Mouse (Mus musculus) c-Kit-positive CD71-positive TER-119-positive erythroid progenitor cells, embryonic 14.5 days (primary cell): ENCODE data around the gene Aurka.

Source experiments
- DNase-seq: peaks from one replicate; pipeline ENCODE4 v3.0.0-alpha.2; 2013; ENCODE audit warnings: low spot score

The Aurka gene

DNA sequence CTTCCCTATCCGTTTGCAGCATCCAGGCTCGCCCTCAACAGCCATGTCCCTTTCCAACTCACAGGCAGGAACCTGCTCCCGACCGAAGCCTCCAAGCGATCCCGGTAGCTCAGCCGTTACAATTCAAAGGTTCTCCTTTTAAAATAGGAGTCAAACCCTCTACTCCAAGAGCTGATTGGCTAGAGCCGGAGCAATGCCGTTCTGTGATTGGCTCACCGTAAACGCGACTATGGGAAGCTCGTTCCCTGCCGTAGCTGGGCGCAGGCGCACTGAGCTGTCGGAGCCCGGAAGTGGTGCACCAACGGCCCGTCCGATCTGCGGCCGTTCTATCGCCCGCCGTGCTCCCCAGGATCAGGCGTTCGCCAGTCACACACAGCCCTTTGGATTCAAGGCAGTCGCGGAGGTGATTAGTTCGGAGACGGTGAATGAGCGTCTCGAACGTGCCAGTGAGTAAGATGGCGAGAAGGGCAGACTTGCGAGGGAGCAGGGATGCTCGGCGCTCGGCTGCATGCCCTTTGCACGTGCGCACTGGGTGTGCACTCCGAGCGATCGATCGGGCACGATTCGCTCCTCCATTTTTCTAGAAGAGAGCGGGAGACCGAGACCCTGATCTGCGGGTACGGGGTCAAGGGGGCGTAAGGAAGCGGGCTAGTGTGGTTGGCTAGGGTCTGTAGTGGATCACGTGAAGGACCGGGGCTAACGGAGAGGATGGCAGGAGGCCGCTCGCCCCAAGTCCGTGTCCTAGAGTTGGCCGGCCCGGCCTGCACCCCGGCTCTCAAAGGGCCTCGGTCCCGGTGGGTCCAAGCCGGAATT, at the start of gene Aurka, which contains the start of gene Cstf1:
TSS of gene Aurka (minus strand) at position 125 of the 813 bp plus-strand sequence.
TSS of gene Cstf1 (plus strand) at position 271 of the 813 bp plus-strand sequence.
- peak; percentile 96 for DNase-seq

DNA sequence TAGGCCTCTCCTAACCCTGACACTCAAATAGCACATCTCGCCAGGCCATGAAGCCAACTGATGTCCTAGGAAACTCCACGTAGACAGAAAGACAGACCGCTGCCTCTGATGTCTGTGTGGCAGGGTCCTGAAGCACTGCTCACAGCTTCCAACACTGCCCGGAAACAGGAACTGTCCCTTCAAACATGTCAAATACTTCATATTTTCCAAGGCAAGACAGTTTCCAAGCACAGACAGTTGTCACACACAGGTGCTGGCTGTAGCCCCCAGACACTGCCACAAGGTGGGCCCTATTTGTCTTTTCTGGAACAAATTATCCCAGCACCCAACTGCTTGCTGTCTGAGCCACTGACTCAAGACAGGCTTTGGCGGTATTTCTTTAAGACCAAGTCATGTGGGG, 47.9 kb upstream of the Aurka start:
- no peak for DNase-seq

DNA sequence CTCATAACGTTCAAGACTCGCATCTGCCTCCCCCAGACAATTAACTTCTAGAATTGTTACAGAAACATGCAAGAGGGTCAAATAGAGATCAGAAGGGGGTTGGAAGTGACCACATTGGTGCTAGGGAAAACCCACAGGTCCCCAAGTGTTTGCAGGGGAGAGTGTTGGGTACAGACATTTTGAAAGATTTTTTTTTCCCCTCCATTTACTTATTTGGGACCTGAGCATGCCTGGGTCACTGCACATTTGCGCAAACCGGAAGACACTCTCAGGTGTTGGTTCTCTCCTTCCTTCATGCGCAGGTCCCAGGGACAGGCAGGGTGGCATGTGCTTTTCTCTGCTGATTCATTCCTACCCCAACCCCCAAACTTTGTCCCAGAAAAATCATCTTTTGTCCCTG, 46.5 kb upstream of the Aurka start:
- no peak for DNase-seq

DNA sequence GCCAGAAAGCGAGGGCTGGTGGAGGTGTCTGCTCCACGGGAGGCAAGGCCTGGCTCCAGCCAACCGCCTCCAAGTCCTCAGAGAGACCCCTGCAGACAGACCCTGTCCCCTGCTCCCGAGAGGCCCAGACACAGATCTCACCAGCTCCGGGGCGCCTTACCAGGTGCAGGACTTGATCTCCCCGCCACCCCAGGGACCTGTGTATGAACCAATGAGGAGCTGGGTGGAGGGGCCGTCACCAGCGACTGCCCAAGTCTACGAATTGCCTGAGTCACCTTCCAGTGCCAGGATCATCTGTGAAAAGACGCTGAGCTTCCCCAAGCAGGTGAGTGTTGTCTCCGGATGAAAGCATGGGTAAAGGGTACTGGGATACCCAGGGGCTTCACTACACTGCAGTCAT, 45.9 kb upstream of the Aurka start:
- no peak for DNase-seq

DNA sequence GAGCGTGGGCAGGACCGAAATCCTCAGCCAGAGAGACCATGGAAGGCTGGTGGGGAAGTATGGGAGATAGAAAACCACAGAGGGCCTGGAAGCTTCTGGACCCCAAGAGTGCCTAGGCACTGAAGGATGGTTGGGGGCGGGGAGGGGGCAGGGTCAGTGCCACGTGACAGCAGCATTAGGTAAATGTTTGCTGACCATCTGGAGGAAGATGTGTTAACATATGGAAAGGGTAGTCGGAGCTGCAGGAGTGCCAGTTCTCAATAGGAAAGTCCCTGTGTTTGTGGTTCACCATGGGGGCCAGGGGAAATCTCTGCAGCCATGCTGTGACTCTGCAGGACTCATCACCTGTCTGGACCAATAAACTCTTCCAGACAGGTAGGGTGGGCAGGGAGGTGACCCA, 43.6 kb upstream of the Aurka start:
- no peak for DNase-seq

DNA sequence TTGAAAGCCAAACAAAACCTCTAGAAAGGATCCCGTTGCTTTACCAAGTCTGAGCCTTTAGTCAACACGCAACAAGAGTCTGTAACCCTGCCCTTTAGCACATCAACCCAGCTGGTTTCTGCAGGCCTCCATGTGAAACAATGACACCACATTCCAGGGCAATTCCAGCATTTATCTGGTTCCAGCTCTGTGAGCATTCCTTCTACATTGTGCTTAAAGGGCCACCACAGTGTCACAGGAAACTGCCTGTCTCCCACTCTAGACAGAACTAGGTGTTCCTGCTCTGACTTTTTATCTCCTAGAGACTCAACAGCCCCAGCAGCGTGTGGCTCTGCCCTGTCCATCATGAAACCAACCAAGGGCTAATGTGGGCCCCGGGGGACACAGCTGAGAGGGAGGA, 42.9 kb upstream of the Aurka start:
- DNase-seq, result no peak

DNA sequence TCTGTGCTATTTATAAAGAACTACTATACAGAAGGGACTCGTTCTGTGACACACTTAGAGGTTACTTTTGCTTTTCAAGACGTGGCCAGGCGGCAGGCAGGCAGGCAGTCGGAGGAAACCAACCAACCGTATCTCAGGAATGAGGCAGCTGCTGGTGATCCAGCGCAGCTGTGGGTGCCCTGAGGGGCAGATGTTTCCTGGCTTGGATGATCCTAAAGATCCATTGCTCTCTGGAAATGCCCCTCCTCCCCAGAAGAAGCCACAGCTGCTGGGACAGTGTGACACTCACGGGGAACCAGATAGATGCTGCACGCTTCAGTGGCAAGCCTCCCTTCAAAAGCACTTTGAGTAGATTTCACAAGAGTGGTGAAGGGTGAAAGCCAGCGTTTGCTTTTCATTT, 42.1 kb upstream of the Aurka start:
- no peak for DNase-seq

DNA sequence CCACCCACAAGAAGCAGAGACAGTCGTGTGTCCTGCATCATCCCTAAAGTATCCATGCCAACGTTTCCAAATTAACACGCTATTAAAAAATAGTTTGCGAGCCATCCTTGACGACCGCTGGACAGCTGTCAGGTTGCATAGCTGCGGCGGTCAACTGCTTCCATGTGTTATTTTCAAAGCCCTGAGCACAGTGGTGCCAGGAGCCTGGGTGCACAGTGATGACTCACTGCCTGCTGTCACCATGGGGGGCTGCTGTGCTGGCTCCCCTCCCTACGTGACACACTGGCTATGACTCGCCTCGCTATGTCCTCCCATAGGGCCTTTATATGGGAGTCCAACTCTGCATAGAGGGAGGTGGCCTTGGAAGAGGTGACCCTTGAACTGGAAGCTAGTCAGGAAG, 40.8 kb upstream of the Aurka start:
- no peak for DNase-seq

DNA sequence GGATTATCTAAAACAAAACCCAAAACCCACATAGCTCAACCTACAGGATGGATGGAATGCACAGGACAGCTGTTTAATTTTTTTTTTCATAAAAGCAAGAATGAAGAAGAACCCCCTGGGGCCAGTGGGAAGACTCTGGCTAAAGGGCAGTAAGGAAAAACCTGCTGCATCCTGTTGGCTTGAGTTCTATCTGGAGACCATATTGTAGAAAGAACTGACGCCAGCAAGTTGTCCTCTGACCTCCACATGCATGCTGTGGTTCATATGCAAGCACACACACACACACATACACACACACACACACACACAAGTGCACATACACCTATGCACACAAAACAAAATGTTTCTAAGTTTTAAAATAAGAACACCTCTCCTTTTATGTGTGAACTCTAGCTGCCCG, 40.4 kb upstream of the Aurka start:
- no peak for DNase-seq

DNA sequence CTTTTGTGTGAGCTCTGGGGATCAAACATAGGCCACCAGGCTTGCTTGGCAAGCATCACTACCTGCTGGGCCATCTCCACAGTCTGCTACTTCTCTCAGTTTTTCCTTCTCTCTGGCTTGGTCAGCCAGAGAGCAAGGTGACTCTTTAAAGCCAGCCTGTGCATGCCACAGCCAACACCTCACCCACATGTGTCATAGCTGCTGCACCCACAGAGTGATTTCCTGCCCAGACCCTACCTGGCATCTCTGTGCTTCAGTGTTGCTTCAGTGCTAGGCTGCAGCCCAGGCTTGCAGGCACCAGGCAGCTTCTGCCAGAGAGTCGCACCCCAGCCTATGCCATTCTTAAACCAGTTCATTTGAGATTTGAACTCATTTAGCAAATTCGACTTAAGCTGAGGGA, 37.2 kb upstream of the Aurka start:
- no peak for DNase-seq

DNA sequence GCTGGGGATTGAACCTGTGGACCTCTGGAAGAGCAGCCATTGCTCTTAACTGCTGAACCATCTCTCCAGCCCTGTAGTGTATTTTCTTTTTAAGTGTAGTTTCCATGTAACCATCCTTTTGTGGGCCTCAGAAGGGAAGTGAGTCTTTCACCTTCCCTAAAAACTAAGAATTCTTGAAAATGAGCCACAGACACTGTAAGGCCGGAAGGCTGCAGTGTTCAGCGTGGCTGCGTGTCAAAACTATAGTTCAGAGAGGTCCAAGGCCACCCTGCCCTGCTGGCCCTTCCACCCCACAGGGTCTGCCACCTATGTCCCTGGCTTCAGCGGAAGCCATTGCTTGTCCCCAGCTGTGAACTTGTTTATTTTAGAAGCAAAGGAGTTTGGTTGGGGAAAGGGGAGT, 35.8 kb upstream of the Aurka start:
- no peak for DNase-seq

DNA sequence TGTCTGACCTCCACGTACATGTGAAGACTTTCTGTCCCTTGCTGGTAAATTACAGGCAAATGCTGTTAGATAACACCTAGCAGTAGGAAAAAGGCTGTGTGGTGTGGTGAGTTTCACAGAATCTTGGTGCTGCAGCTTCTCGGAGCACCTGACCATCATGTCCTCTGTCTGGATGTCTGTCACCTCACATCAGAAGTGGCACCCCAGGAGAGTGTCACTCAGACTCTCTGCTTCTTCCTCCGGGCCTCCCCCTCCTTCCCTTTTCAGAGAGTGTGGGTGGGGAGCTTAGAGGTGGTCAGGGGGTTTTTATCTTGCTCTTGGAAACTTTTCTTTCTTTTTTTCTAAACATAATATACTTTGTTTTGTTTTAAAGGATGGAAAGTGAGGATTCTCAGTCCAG, 34.7 kb upstream of the Aurka start:
- no peak for DNase-seq

DNA sequence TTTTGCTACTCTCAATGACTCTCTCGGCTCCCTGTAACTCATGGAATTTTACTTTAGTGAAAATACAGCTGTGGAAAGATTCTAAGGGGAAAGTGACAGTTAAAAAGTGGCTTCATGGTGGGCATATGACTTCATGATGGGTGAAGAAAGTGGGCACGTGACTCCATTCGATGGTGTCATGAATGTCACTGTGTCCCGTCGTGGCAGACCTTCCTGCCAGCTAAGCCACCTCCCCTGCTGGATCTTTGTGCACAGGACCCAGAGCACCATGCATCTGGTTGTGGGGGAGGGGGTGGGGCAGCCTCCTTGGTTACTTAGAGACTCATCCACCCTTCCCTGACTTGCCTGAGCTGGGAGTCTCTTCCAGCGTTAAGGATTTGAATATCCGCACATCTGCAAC, 33.9 kb upstream of the Aurka start:
- DNase-seq, result no peak

DNA sequence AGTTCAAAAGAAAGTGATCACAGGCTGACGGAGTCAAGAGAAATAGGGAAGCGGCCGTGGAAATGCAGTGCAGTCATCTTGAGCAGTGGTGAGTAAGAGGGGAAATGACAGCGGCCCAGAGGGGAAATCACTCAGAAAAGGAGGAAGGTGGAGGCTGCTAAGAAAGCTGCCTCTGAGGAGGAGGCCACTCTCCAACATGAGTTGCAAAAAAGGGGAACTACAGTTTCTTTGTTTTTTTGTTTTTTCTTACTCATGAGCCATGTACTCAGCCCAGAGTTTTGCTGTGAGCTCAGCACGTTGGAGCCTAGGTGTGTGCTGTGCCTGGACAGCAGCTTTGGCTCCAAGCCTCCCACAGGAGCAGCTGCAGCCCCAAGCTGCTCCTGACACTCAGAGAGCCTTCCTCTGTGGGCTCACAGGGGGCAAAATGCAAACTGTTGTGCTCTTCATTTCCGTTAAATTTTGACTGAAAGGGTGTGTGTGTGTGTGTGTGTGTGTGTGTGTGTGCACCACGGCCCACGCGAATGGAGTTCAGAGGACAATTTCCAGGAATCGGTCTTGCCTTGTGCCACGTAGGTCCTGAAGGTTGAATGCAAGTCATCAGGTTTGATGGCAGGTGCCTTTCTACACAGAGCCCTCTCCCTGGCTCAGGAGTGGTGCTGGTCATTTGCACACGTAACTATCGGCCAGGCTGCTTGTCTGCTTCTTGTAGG, 30.9 kb upstream of the Aurka start:
- peak; percentile 13 for DNase-seq

DNA sequence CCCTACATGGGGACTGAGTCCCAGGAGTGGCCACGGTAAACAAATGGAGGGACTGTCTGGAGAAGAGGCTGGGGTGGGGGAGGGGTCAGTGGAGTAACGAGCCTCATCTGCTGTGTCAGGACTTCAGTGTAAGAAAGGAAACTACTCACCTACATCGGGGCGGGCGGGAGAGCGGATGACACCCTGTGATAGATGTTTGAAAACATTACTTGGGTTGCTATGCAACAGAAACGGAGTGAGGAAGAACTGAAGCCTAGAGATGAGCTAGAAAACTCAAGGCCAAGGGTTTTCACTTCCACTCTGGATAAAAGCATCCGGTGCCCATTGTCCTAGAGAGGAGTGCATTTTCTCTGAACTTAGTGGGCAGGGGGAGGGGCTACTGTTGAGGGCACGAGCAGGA, 29.6 kb upstream of the Aurka start:
- DNase-seq, result no peak

DNA sequence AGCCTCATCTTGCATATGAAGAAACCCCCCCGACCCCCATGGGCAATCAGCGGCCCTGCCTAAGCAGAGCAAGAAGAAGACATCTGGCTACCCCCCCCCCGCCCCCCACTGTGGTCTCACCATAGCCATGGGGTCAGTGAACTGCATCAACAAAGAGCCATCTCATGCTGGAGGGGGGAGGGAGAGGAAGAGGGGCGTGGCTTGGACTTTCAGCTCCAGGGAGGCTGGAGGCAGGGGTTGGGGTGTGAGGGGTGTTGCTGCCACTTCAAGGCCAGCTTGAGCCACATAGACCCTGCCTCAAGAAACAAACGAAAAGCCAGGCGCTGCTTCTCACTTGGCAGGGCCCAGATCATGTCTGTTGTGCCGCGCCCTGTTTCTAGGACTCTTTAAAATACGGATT, 25.6 kb upstream of the Aurka start:
- DNase-seq, result no peak

DNA sequence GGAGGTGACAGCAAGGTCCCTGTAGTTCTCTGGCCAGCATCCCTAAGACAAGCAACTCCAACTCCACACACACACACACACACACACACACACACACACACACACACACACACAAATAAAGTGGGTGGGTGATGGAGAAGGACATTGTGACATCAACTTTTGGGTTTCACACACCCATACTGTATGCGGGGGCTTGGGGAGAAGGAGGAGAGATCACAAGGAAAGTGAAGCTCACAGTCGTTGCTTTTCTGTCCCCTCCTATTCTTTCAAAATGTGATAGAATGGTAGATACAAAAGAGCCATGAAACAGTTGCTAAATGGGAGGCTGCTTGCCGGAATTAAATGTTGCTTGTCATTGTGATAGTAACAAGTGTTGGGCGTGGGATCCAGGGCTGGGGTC, 24.3 kb upstream of the Aurka start:
- no peak for DNase-seq

DNA sequence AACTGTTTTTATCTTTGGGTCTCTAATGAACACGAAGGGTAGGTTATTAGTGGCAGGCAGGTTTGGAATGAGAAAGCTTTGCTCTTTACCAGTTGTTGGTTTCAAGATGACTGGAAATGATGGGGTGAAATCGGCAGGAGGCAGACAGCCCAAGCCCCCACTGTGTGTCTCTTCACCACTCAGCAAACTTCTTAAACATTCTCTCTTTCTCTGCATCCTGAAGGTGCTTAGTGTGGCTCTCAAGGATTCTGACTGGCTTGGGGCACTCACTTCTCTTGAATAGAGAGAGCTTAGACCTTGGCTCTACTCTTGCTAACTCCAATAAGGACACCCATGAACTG, 23.7 kb upstream of the Aurka start:
- DNase-seq, result no peak

DNA sequence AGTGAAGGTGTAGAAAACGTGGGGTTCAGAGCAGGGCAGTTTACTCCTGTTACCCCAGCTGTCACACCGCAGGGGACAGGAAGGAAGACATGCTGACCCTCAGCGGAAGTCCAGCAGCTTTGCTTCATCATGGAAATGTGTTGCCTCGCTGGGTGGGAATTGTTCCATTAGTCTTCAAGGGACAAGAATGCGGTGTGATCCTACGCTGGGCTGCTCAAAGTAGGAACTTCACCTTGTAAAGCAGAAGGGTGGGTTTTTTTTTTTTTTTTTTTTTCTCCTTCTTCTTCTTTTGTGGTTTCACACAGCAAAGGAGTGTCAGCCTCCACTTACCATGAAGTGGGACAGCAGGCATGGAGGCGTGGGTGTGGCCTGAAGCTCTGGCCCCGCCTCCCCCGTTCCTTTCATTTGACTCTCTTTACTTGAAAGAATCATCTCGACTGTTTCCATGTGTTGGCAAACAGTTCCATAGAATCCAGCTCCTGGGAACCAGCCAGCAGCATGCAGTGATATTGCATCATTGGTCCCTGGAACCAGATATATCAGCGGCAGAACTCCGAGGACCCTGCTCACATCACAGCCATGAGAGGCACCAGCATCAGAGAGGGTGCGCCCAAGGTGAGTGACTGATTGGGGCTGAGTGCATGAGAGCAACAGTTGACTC, 23.2 kb upstream of the Aurka start, which contains the start of gene Cass4:
TSS of gene Cass4 (plus strand) at position 404 of the 661 bp plus-strand sequence.
- DNase-seq, result no peak

DNA sequence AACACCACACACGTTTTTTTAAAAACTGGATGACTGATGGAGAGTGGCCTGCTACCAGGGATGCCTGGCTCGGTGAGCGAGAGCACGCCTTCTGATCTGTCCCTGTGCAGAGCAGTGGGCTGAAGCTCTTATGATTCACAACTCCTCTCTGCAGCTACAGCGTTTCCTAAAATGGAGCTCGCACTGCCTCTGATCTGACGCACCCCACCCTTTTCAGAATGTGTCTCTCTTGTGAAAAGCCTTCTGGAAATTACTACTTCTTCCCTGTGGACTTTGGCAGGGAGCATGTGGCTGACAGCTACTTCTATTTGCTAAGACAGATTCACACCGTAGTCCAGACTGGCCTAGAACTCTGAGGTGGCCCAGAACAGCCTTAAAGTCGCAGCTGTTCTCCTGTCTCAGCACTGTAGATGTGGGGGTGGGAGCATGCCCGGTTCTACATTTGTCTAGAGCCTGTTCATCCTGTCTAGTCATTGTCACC, 21.7 kb upstream of the Aurka start:
- no peak for DNase-seq

DNA sequence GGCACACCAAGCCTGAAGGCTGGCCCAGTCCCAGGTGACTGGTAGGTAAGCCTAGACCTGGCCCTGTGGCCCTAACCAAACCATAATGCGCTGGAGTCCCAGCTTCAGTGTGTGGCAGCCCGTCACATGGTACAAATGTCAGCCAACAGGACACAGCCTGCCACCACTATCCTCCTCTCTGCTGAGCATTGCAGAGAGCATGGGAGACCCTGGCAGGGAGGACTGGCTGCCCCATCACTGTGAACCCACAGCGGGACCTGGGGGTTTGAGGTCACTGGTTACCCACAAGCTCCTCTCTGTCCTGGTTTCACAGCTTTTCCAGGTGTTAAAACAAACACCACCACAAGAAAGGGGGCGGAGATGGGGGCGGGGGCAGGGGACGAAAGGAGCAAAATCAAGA, 20.0 kb upstream of the Aurka start:
- no peak for DNase-seq

DNA sequence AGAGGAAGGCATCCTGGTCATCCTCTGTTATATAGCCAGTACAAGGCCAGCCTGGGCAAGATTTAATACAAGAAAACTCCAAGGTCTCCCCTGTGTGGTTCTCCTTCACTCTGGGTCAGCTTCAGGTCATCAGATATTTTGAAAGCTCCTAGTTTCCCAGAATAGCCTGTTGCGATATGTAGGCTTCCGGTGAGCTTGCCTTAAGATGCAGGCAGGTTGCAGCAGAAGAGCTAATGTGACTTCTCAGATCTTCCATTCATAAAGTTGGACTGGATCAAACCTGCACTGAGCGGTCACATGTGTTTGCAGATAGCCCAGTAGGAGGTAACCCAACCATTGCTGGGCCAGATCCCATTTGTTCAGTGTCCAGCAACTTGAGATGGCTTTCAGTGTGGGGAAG, 14.4 kb upstream of the Aurka start:
- DNase-seq, result no peak

DNA sequence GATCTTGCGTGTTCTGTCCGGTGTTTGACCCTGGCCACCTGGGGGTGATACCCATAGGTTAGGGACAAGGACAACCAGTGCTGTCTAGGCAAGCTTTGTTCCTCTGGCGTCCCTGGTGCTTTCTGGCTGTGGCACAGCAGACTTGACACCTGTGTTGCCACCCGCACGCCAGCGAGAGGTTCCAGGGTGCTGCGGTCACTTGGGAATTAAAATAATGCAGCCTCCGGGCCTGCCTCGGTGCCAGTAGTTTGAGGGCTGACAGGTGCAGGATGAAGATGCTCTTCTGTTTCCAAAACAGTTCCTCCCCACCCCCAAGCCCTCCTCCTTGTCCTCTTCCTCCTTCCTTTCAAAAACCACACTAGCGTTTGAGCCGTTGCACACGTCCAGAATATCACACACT, 11.6 kb upstream of the Aurka start:
- DNase-seq, result no peak
